Mouse (Mus musculus) right cerebral cortex, postnatal 4 days (tissue): ENCODE results near the gene Slc25a25.
A peak's percentile ranks its signal among the peaks of the same experiment; 100 is the strongest.

Experiments used
- DNase-seq: peaks from one replicate; pipeline ENCODE4 v3.0.0-alpha.2; 2022

Gene Slc25a25

DNA sequence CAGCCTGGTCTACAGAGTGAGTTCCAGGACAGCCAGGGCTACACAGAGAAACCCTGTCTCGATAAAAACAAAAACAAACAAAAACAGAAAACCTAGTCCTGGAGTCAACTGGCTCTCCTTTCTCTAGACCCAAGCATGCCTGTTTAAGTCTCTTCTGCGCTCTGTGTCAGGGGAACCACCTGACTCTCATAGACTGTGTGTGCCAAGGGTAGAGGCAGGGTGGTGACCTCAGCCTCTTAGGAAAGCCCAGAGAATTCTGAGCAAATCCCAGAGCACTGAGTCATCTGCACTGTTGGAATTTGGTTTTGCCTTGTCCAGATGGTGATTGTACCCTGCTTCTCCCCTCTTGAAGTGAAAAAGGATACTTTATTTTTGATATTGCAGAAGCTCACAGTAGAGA is 7.1 kb upstream of the Slc25a25 start:
- no peak for DNase-seq

GRCm38 (mm10) chr2:32455101-32455500 is 3.9 kb upstream of the Slc25a25 start:
- DNase-seq, result no peak

DNA sequence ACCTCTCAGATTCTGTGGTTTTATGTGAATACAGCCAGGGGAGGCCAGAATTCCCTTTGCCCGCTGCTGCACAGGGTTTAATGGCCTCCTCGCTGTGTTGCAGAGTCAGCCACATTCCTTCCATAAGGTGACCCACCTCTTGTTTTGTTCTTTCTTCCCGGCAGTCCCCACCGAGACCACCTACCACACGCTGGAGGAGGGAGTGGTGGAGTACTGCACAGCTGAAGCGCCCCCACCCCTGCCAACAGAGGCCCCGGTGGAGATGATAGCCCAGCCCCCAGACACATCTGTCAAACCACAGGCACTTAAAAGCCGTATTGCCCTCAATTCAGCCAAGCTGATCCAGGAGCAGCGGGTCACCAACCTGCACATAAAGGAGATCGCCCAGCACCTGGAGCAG is 3.4 kb upstream of the Slc25a25 start:
- no peak for DNase-seq

DNA sequence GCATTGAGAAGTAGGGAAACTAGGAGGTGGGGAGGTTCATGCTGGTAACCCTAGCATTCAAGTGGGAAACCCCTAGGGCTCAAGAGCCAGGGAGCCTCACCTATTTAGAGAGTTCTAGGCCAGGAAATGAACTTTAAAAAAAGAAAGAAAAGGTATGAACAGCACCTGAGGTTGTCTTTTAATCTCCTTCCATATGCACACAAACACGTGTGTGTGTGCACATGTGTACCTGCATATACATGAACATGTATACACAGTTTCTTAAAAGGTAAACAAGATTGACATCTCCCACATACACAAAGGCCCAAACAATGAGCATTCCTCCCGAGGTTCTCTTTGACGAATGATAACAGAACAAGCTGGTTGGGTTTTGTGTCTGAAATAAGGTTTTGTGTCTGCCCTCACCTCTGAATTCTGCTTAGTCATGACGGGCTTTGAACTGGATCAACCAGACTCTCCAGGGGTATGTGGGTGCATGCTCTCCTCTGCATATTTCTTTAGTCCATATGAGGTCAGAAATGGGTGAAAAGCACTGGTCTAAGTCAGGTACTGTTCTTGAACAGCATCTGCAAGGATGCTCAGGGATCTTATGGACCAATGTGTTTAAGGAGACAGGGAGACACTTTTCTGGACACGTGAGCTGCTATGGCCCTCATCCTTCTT is 2.5 kb upstream of the Slc25a25 start:
- DNase-seq, result no peak

DNA sequence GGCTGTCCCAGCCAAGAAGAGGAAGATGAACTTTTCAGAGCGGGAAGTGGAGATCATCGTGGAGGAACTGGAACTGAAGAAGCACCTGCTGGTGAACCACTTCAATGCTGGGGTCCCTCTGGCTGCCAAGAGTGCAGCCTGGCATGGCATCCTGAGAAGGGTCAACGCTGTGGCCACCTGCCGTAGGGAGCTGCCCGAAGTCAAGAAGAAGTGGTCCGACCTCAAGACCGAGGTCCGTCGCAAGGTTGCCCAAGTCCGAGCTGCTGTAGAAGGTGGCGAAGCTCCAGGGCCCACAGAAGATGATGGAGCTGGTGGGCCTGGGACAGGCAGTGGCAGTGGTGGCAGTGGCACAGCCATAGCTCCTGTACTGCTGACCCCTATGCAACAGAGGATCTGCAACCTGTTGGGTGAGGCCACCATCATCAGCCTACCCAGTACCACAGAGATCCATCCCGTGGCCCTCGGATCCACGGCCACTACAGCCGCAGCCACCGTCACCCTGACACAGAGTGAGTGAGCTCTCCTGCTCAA is 1.3 kb upstream of the Slc25a25 start:
- DNase-seq, result no peak

DNA sequence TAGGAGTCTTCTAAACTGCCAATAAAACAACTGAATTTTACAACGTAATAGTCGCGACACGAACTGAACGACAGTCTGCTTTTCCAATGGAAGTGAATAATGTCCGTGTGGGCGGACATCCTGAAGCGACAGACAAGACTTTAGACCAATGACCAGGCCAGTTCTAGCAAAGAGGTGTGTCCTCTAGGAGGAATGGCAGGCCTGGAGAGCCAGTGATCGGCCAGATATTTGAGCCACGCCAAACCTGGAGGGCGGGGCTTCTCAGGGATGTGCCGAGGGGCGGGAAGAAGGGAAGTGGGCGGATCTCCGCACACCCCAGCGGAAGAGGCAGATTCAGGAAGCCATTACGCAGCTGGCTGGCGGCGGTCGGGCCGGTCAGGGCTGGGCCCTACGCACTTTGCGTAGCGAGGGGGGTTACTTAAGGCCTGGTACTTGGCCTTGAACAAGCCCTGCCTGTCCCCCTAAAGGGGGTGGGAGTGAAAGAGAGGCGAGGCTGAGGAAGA is 676 bp upstream of the Slc25a25 start:
- DNase-seq, result peak; percentile 95

DNA sequence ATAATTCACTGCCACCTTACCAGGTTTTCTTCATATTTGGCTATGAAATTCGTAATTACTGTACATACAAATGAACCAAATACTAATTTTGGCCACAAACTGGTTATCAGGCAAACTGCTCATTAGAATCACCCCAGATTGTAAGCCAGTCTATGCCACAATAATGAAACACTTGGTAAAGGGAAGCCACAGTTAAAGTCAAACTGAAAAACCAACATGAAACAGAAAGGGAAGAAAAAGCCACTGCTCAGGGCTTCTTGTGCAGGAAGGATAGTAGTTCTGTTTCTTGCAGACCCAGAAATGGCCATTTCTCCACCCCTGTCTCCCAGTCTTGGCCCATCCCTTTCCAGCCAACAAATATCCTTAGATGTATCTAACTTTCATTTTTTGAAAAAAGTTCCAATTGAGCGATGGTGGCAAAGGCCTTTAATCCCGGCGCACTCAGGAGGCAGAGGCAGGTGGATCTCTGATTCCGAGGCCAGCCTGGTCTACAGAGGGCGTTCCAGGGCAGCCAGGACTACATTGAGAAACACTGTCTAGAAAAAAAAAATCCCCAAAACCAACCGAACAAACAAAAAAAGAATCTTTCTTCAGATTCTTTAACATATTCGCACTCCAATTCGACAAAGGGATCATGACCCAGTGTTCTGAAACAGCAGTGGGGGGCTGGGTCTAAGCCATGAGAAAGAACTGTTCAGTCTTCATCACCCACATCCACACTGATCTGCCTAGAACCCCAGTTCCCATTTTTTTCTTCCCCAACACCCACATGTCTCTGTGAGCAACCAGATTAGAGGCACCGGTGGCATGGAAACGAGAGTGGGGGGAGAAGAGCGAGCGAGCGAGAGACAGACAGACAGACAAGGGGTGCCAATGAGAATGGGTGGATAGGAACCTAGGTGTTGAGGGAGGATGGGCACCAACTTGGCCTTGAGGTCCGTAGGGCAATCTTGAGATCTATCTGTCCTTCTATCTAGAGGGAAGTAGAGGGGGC is 1.2 kb downstream of the Slc25a25 start, which contains the start of gene Naif1:
Naif1 (plus strand) TSS at position 697 of the 994 bp plus-strand sequence.
- DNase-seq, result no peak

- DNase-seq, result no peak
These were observed 2.8 kb downstream of the Slc25a25 start for GRCm38 (mm10) chr2:32448480-32448879.

- DNase-seq, result no peak
These were observed 3.8 kb downstream of the Slc25a25 start for GRCm38 (mm10) chr2:32447264-32447936.

DNA sequence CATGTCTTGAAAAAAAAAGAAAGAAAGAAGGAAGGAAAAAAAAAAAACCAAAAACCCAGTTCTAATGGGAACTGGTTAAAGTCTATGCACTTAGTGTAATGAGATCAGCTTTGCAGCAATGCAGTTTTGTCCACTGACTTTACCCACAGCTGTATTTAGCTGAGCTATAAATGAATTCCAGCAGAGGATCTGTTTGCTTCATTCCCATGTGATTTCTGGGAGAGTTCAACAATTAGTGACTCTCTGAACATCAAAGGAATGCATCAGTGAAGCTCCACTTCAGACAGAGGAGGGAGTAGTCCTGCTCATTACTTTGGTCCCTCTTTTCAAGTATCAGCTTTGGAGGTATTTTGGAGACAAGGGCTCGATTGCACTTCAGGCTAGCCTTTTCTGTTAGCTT is 5.7 kb downstream of the Slc25a25 start:
- no peak for DNase-seq

- DNase-seq, result no peak
These were observed 9.7 kb downstream of the Slc25a25 start for GRCm38 (mm10) chr2:32441550-32441949.

GRCm38 (mm10) chr2:32440632-32441031 is 10.6 kb downstream of the Slc25a25 start:
- no peak for DNase-seq

GRCm38 (mm10) chr2:32440164-32440563 is 11.1 kb downstream of the Slc25a25 start:
- no peak for DNase-seq

DNA sequence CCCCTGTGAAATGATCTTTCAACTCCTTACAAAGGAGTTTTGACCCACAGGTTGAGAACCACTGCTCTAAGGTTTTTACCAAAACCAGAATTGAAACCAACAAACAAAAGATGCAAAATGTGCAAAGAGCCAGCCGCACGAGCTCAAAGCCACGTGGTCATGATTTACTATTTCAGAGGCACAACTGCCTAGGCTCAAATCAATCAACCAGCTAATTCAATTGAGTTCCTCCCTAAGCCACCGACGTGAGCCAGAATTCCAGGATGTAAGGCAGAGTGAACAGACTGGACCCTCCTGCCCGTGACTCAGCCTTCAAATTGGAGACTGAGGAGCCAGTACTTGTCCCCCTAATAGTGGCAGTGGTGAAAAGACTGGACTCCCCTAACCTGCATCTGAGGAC is 12.1 kb downstream of the Slc25a25 start:
- no peak for DNase-seq

DNA sequence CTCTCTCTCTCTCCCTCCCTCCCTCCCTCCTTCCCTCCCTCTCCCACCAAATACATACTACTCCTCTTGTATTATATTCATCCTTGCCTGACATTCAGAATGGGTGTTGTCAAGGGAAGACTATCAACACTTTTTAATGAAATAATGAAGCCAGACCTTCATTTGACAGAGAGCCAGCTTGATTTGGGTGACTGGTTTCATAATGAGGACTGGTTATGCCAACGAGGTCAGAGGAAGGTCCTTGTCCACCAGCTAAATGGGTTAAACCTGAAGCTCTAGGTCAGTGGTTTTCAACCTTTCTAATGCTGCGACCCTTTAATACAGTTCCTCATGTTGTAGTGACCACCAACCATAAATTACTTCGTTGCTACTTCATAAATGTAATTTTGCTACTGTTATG is 12.5 kb downstream of the Slc25a25 start:
- no peak for DNase-seq

DNA sequence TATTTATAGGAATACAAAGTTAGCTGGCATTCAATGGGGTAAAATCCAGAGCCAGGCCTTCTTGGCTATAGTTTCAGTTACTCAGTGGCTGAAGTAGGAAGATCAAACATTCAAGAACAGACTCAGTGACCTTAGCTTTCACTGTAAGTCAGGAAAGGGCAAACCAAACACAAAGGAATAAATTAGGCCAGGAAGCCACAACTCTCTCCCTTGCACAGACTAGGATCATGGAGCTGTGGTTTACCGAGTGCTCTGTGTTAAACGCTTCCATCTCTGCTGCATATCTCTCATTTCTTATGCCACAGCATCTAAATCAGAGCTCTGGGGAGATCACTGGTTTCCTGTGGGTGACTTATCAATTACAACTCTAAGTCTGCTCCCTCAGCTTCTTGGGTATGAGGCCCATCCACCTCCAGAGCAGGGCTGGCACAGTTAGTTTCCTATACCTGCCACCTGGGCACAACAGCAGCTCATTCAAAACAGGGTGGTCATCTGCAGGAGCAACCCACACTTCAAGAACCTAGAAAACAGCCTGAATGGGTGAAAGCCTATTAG is 13.6 kb downstream of the Slc25a25 start:
- DNase-seq, result no peak

GRCm38 (mm10) chr2:32436686-32437372 is 14.4 kb downstream of the Slc25a25 start:
- no peak for DNase-seq

- peak; percentile 73 for DNase-seq
These were observed 20.3 kb downstream of the Slc25a25 start for GRCm38 (mm10) chr2:32430701-32431676.

- no peak for DNase-seq
These were observed 21.9 kb downstream of the Slc25a25 start for GRCm38 (mm10) chr2:32429215-32429891.

- no peak for DNase-seq
These were observed 23.0 kb downstream of the Slc25a25 start for GRCm38 (mm10) chr2:32428262-32428722.
